Mouse (Mus musculus) myocyte (in vitro differentiated cells): ENCODE measurements around the gene Ampd3. TPM values are rescaled to one million over a fixed set of nuclear protein-coding genes. Genes with fewer than 3 reads are reported as not detected.

Experiments
- H3K27me3 ChIP-seq: one replicate; pipeline ENCODE4 v1.6.1; 2011; ENCODE audit not compliant: control insufficient read depth, insufficient read depth, insufficient read length
- H3K36me3 ChIP-seq: one replicate; pipeline ENCODE4 v1.6.1; 2011; ENCODE audit not compliant: control insufficient read depth, insufficient read depth
- H3K4me2 ChIP-seq: one replicate; pipeline ENCODE4 v1.6.1; 2011; ENCODE audit warnings: low read depth, control low read depth
- H3K4me3 ChIP-seq: one replicate; pipeline ENCODE4 v1.5.1; 2011; ENCODE audit warnings: mild to moderate bottlenecking, control low read depth, moderate library complexity
- H3K79me2 ChIP-seq: one replicate; pipeline ENCODE4 v1.6.1; 2011; ENCODE audit not compliant: control insufficient read depth, insufficient read depth
- H3ac ChIP-seq: one replicate; pipeline ENCODE4 v1.6.1; 2011; ENCODE audit not compliant: control insufficient read depth, insufficient read length
- CEBPB ChIP-seq: IDR thresholded peaks from 2 replicates; pipeline ENCODE4 v1.6.1; 2011; ENCODE audit warnings: mild to moderate bottlenecking, moderate library complexity; ENCODE audit not compliant: poor library complexity, insufficient read depth, severe bottlenecking
- E2F4 ChIP-seq: IDR thresholded peaks from one replicate; pipeline ENCODE4 v1.6.1; 2011; ENCODE audit warnings: mild to moderate bottlenecking, control low read depth, moderate library complexity; ENCODE audit not compliant: insufficient read depth
- MAX ChIP-seq: IDR thresholded peaks from one replicate; pipeline ENCODE4 v1.6.1; 2011; ENCODE audit warnings: low read depth, mild to moderate bottlenecking, control low read depth
- MYOD1 ChIP-seq, 3 experiments: IDR thresholded peaks; one replicate each; pipeline ENCODE4 v1.6.1; 2011; ENCODE audit warnings: control low read depth in 2 of 3, low read depth in 2 of 3, mild to moderate bottlenecking in 2 of 3, moderate library complexity in 1 of 3; ENCODE audit not compliant: insufficient read length in 2 of 3, control insufficient read depth in 1 of 3
- MYOG ChIP-seq, 3 experiments: IDR thresholded peaks; one replicate each; pipeline ENCODE4 v1.6.1; 2011; ENCODE audit warnings: control low read depth in 2 of 3, low read depth in 2 of 3, mild to moderate bottlenecking in 2 of 3; ENCODE audit not compliant: insufficient read length in 2 of 3, control insufficient read depth in 1 of 3, insufficient read depth in 1 of 3
- POLR2A ChIP-seq: IDR thresholded peaks from one replicate; pipeline ENCODE4 v1.6.1; 2011; ENCODE audit warnings: low read depth, mild to moderate bottlenecking, control low read depth, moderate library complexity; ENCODE audit not compliant: insufficient read length
- POLR2AphosphoS2 ChIP-seq: IDR thresholded peaks from one replicate; pipeline ENCODE4 v1.6.1; 2011; ENCODE audit warnings: low read depth, control low read depth; ENCODE audit not compliant: insufficient read length
- REST ChIP-seq: IDR thresholded peaks from one replicate; pipeline ENCODE4 v1.6.1; 2011; ENCODE audit warnings: mild to moderate bottlenecking, control low read depth, moderate library complexity; ENCODE audit not compliant: insufficient read depth, insufficient read length
- SRF ChIP-seq: IDR thresholded peaks from one replicate; pipeline ENCODE4 v1.6.1; 2011; ENCODE audit warnings: low read depth; ENCODE audit not compliant: control insufficient read depth, insufficient read length
- TCF12 ChIP-seq: IDR thresholded peaks from one replicate; pipeline ENCODE4 v1.6.1; 2011; ENCODE audit warnings: mild to moderate bottlenecking, control low read depth; ENCODE audit not compliant: poor library complexity, insufficient read depth, severe bottlenecking
- TCF3 ChIP-seq: IDR thresholded peaks from one replicate; pipeline ENCODE4 v1.6.1; 2011; ENCODE audit warnings: low read depth, control low read depth; ENCODE audit not compliant: insufficient read length
- USF1 ChIP-seq: IDR thresholded peaks from one replicate; pipeline ENCODE4 v1.6.1; 2011; ENCODE audit warnings: low read depth, mild to moderate bottlenecking, control low read depth, moderate library complexity
- polyA plus RNA-seq: library from polyadenylated mRNA; unstranded; fragments of >200 nt; fragmentation: generic; extraction: Trizol; gene quantifications from one replicate; pipeline ENCODE4 v1.2.1, GENCODE M21; 2012; ENCODE audit warnings: missing spikeins

Gene Ampd3
- polyA plus RNA-seq, 1 experiment = 8.2 TPM

DNA sequence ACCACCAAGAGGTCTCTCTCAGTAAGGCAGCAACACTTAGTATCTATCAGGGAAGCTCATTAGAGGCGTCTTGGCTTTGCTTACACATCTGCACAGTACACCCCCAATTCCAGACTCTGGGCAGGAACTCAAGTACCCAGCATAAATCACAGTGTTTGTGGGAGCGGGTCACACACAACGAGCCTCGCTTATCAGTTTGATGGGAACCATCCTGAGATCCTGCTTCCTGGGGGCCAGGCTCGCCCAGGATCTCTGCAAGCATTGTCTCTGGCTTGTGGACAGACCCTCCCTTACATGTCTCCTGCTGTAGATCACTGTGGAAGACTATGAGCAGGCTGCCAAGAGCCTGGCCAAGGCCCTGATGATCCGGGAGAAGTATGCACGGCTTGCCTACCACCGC lies 22.9 kb downstream of the Ampd3 start:
- H3K4me3 ChIP-seq = no peak overlapping the region
- no peak overlapping the region for H3K4me2 ChIP-seq
- TF ChIP-seq MAX (no peak), POLR2AphosphoS2 (no peak), POLR2A (no peak), MYOD1 (IDR thresholded peaks at IDR 0.05; ENCODE audit: control insufficient read depth in 1 of 3, insufficient read length in 2 of 3, low read depth in 2 of 3) (no peak), E2F4 (no peak), USF1 (no peak), TCF3 (no peak), TCF12 (no peak), SRF (no peak)
- no peaks in the 10 kb centered on the region for H3K36me3 ChIP-seq
- H3K79me2 ChIP-seq = no peaks in the 10 kb centered on the region
- H3ac ChIP-seq = no peak overlapping the region
- no peaks in the 10 kb centered on the region for H3K27me3 ChIP-seq

GRCm38 (mm10) chr7:110792201-110792600 lies 24.2 kb downstream of the Ampd3 start:
- Histone ChIP-seq H3ac (no peak overlapping the region), H3K4me2 (no peak overlapping the region), H3K4me3 (no peak overlapping the region), H3K36me3 (no peaks in the 10 kb centered on the region), H3K27me3 (no peaks in the 10 kb centered on the region), H3K79me2 (no peaks in the 10 kb centered on the region)
- TF ChIP-seq SRF (no peak), MYOG (IDR thresholded peaks at IDR 0.05; ENCODE audit: control insufficient read depth in 1 of 3, insufficient read depth in 1 of 3, insufficient read length in 2 of 3, low read depth in 2 of 3) (no peak), MAX (no peak), TCF3 (no peak), USF1 (no peak), E2F4 (no peak), TCF12 (no peak), MYOD1 (IDR thresholded peaks at IDR 0.05; ENCODE audit: control insufficient read depth in 1 of 3, insufficient read length in 2 of 3, low read depth in 2 of 3) (no peak), CEBPB (no peak), POLR2A (no peak), REST (no peak), POLR2AphosphoS2 (no peak)

GRCm38 (mm10) chr7:110792834-110793233 lies 24.8 kb downstream of the Ampd3 start:
- no peaks in the 10 kb centered on the region for H3K36me3 ChIP-seq
- H3K4me3 ChIP-seq = no peak overlapping the region
- H3K4me2 ChIP-seq = no peak overlapping the region
- no peaks in the 10 kb centered on the region for H3K79me2 ChIP-seq
- TF ChIP-seq TCF3 (no peak), REST (no peak), TCF12 (no peak), MYOD1 (IDR thresholded peaks at IDR 0.05; ENCODE audit: control insufficient read depth in 1 of 3, insufficient read length in 2 of 3, low read depth in 2 of 3) (no peak), POLR2A (no peak), POLR2AphosphoS2 (no peak), SRF (no peak), MYOG (IDR thresholded peaks at IDR 0.05; ENCODE audit: control insufficient read depth in 1 of 3, insufficient read depth in 1 of 3, insufficient read length in 2 of 3, low read depth in 2 of 3) (no peak), MAX (no peak), USF1 (no peak), E2F4 (no peak), CEBPB (no peak)
- no peak overlapping the region for H3ac ChIP-seq
- H3K27me3 ChIP-seq = no peaks in the 10 kb centered on the region

GRCm38 (mm10) chr7:110794722-110795121 lies 26.7 kb downstream of the Ampd3 start:
- Histone ChIP-seq H3K36me3 (no peaks in the 10 kb centered on the region), H3K79me2 (no peaks in the 10 kb centered on the region), H3ac (no peak overlapping the region), H3K4me3 (no peak overlapping the region), H3K4me2 (no peak overlapping the region), H3K27me3 (no peaks in the 10 kb centered on the region)
- no peak for TF ChIP-seq CEBPB
- TF ChIP-seq POLR2A = no peak
- no peak for TF ChIP-seq USF1
- peak; percentile 75 to 89 (median 78) for TF ChIP-seq MYOG (IDR thresholded peaks at IDR 0.05; ENCODE audit: control insufficient read depth in 1 of 3, insufficient read depth in 1 of 3, insufficient read length in 2 of 3, low read depth in 2 of 3)
- peak; percentile 52 for TF ChIP-seq TCF3
- TF ChIP-seq POLR2AphosphoS2 = no peak
- no peak for TF ChIP-seq E2F4
- no peak for TF ChIP-seq REST
- TF ChIP-seq MYOD1 (IDR thresholded peaks at IDR 0.05; ENCODE audit: control insufficient read depth in 1 of 3, insufficient read length in 2 of 3, low read depth in 2 of 3) = peak in 2 of 3 experiments; percentile 87 to 94
- no peak for TF ChIP-seq MAX
- TF ChIP-seq TCF12 = peak; percentile 28
- no peak for TF ChIP-seq SRF
